Mouse (Mus musculus) left cerebral cortex, adult 8-10 months (tissue): ENCODE data around the gene Npm1. TPM values are rescaled to one million over a fixed set of nuclear protein-coding genes. Genes with fewer than 3 reads are reported as not detected.

ENCODE experiments used
- DNase-seq, 2 experiments: peaks; one replicate each; pipeline ENCODE4 v3.0.0; 2022; ENCODE audit warnings: low spot score in 2 of 2
- total RNA-seq, 4 experiments: library from RNA; stranded (reverse); gene quantifications; 2 replicates each; pipeline ENCODE4 v1.2.4; 2022

The Npm1 gene
- 100 to 1,000 TPM; 184 to 202 (median 195) TPM for total RNA-seq

DNA sequence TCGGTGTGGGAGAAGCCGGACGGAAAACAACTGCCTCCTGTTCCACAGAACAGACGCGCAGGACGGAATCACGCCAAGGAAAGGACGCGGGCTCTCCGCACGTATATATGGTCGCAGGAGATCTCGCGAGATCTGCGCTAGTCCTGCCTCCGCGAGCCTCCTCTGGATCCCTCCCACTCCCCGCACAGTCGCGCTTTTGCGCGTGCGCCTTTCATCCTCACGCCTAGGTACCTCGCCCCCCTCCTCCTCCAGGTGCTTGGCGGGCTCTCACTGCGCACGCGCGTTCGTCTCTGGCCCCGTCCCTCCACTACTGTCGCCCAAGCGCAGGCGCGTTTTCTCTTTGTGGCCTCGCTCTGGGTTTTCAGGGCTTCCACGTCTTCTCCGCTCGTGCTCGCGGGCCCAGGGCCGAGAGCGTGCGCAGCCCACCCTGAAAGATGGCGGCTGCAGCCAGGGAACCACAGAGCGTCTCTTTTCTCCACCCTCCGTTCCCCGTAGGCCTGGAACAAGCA lies at the start of gene Npm1:
Npm1 (minus strand) TSS at position 209 of the 509 bp plus-strand sequence.
- DNase-seq = peak; percentile 97 to 99

DNA sequence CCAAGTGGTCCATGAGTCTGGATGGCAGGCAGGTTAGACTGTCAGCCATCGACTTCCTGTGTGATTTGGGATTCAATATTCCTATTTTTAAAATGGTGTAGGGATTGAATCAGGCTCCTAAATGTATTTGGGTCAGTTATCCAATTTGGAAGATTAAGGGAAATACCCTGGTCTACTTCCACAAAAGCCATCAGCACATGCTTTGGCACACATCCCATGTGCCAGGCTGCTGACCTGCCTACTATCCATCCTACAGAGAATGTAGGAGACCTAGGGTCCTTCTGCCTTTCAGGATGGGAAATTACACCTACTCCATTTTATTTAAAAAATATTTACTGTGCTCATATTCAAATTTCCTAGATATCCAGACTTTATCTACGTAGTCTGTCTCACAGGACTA lies 44.4 kb upstream of the Npm1 start:
- DNase-seq = no peak

DNA sequence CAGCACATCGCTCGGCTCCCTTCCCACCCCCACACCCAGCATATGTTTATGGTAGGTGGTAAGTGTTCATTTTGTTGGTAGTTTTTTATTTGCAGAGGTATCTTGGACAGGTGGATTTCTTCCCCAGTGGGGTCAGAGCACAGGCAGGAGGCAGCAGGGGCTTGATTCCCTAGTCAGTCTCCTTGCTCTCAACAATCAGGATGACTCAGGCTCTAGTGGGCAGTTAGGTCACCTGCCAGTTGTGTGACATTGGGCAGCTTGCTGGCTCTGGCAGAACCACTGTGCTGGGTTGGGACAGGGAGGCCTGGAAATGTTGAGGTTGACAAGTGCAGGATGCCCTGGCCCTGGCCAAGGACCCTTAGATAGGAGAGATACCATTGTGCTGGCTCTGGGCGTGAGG lies 42.0 kb upstream of the Npm1 start:
- no peak for DNase-seq

DNA sequence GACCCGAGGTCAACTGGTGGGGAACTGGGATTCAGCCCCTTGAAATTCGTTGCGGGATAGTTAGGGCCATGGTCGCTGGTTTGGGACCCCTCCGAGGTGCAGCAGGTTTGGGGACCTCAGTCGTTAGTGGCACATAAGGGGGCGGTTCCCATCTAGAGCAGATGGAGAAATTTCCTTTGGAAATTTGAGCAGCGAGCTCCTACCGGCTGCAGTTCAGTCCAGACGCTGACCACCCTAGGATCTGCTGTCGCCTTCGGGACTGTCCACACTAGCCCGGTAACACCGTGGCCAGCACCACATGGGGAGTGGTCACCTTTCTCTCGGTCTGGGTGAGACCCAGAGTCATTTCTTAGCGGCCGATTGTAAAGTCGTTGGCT lies 41.3 kb upstream of the Npm1 start:
- no peak for DNase-seq

DNA sequence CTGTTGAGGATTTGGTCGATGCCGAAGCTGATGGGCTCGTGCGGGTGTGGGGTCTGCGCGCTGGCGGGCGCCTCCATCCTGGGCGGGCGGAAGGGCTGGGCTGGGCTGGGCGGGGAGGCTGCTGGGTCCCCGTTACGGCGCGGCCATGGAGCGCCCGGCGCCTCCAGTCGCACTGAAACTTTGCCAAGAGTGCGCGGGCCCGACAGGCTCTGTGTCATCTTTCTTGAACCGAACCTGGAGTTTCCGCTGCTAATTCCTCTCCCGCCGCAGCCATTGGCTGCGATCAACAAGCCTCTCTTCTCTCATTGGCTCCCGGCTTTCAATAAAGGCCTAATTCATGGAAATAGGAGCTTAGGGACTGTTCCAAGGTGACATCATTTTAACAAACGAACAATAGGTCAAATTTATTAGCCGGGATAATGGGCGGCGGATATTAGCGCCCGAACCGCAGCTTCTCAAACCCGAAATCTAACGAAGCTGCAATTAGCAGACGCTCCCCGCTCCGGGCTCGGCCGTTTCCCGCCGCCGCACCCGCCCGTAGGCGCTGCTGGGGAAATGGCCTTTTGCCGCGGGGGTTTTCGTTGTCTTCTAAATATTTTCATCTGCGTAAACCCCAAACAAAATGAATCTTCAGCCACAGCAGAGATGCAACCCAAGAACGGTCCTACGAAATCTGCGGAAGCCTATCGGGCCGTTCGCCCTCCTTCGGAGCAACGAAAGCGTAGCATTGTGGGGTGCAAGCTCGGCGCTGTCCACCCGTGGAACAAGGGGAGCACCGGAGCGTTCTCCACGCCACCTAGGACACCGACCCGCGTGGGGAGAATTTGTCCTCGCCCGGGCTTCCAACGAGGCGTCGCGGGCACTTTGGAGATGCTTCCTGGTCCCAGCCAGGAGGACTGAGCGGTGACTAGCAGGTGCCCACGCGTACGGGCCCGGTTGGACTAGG lies 40.6 kb upstream of the Npm1 start, which contains the start of gene Tlx3:
Tlx3 (minus strand) TSS at position 207 of the 946 bp plus-strand sequence.
- no peak for DNase-seq

DNA sequence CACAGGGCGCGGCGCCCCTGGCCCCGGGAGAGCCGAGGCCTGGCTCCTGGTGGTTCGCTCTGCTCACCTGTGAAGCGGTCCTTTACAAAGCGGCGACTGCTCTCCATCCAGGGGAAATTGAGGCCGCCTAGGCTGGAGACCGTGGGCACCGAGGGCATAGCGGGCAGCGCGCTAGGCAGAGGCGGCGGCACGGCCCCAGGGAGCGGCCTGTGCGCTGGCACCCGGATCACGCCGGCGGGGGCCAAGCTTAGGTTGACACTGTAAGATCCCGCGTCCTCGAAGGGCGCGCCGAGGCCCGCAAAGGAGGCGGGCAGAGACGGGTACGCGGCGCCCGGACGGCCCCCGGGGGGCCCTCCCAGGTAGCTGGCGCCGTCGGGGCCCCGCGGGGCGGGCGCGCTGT lies 40.0 kb upstream of the Npm1 start:
- no peak for DNase-seq

DNA sequence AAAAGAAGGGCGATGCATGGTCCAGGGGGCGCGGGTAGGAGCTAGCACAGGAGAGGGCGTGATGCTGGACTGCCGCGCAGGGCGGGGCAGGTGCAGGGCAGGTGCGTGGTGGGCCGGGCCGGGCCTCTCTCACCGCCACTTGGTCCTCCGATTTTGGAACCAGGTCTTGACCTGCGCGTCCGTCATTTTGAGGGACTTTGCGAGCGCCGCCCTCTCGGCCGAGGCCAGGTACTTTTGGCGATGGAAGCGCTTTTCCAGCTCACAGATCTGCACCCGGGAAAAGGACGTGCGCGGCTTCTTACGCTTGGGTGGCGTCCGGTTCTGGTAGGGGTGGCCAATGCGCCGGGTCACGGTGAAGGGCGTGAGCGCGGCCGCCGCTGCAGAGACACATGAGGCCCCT lies 39.3 kb upstream of the Npm1 start:
- DNase-seq = no peak

DNA sequence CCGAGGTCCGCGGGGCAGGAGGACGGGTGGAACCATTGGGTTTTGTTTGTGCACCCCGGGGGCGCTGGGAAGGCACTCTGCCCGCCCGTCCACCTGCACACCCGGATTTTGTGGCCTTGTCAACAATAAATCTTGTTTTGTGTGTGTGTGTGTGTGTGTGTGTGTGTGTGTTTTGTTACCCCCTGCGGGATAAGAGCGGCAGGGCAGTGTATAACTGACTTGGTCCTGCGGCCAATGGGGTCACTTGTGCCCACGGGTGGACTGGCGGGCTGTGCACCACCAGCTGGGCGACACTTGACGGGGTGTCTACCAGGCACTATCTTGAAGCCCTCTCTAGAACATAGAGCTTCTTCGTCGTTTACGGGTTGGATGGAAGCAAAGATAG lies 38.6 kb upstream of the Npm1 start:
- DNase-seq = no peak

DNA sequence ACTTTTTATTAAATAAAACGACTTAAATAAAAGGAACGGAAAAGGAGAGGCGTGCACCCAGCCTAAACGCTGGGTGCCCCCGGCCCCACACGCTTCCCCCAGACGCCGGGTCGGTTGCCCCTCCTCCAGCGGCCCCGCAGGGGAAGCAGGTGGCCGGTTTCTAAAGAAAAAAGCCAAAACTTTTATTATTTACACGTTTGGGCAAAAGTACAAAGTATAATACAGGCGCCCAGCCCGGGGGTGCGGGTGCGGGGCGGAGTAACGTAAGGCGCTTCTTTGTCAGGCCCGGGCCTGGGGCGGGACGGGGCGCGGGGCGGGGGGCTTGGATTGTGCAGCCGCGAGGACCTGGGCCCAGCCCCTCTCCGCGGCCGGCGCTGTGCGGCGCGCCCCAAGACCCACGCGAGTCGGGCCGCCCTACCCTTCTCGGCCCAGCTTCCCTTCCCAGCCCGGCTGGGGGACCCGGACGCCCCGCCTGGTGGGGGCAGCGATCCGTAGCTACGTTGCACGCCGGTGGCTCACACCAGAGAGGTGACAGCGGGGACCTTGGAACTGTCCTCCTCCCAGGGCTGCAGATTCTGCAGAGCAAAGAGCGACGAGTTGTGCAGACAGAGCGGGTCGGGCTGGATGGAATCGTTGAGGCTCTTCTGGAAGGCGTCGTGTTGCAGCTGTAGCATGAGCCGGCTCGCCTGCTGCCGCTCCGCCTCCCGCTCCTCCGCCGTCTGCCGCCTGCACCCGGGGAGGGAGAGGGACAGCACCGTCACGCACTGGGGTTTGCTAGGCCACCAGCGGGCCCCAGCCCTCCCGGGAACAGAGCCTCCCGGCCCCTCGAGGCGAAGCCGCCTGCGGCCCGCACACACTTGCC lies 38.0 kb upstream of the Npm1 start:
- DNase-seq = peak in 1 of 2 experiments; percentile 10

DNA sequence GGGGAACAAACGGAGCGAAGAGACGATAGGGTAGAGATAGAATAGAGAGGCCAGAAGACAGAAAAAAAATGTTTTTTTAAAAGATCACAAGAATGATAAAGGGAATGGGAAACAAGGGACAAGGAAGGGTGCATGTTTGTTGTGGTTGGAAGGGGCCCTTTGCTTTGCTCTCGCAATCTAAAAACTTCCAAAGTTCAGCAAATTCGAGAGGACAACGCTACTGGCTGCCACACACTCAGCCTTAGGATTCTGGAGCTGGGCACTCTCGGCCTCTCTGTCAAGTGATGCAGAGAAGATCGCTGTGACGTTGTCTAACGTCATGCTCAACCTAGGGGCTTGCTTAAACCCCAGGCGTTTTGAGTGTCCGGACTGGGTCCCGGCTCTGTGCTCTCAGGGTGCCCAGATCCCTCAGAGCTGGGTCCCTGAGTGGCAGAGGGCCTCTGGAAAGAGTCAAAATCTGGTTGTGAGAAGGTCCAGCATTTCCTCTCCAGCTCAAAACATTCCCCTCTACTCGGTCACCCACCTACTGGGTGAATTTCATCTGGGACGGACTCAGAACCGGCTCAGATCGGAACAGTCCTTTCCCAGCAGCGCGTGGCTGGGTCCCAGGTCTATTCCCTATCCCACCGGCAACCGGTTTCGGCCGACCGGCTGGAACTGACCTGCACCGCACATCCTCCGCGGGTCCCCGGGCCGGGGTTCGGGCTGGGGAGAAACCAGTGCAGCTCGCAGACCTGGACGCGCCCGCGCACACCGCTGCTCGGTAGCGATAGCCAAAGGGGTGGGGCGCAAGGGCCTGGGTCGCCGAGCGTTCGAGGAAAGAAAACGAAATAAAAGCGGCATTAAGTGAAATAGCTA lies 37.1 kb upstream of the Npm1 start:
- DNase-seq = peak in 1 of 2 experiments; percentile 6

DNA sequence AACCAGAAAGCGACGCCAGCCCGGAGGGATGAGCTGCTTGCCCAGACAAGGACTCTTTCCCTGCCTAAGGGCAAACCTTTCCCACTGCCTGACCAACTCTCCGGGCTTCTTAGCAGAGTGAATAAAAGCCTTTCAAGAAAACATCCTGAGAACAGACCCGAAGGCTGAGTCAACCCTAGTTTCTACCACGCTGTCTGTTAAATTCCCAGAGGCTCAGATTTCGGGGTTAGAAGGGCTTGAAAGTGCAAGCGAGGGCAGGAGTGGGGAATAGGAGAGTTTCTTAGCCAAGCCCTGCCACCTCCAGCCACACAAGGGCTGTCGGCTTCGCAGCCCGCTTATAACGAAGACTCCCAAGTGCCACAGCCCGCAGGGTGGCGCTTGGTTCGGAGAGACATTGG lies 36.1 kb upstream of the Npm1 start:
- no peak for DNase-seq

DNA sequence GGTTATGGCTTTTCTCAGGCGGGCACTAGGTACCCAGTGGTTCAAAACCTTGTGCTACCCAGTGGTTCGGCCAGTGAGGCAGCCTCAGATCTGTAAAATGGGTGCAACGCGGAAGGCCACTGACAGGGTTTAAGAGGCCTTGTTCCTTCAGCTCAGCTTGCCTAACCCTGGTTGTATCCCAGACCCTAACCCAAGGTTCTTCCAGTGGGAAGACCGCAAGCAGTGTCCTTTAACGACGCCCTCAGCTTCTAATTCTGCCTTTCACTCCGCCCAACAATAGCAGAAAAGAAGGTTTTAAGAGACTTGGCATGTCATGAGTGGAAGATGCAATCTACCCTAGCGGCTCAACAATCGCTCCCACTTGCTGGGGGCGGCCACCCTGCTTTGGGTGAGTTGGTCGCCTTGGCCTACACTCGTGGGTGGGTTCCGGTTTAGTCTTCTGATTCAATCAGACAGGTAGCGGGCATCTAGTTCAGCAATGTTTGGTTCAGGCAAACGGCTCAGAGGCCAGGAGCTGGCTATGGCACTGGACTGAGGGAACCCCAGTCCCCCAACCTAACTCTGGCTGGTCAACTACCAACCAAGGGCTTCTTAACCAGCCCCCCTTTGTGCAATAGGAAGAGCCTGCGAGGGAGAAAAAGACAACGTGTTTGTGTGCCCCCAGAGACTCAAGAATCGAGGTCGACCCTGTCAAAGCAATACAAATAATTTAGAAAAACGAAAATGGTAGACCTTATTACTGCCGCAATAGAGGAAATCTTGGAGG lies 35.5 kb upstream of the Npm1 start:
- DNase-seq = no peak

DNA sequence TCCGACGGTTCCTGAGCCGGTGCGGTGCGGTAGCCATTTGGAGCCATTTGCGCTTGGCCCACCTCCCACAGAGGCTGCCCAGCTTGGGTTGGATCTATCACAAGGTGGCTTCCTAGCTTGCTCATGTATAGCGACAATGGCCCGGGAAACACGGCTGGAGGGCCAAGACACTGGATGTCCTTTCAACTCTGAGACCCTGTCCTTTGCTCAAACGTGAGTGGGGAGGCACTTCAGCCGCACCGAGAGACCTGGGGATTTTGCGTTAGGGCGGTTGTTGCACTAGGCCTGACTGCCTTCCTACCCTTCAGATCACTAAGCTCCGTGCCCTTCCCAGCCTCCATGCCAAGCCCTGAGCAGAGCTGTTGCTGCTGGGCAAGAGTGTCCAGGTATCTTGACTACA lies 34.7 kb upstream of the Npm1 start:
- DNase-seq = no peak

DNA sequence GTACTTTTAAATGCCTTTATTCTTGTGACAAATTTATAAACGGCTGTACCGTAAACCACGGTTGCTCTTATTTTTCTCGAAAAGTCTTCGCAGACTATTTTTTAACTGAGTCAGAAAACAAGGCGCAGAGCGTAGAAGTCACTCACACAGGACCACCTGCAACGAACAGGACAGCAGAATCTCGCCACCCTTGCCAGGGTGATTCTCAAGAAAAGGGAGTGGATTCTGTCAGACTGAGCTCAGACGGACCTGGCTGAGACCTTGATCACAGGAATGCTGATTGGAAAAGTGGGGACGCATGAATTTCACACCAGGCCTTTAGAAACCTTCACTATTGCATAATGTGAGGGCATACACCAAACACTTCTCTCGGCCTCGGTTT lies 34.1 kb upstream of the Npm1 start:
- no peak for DNase-seq

DNA sequence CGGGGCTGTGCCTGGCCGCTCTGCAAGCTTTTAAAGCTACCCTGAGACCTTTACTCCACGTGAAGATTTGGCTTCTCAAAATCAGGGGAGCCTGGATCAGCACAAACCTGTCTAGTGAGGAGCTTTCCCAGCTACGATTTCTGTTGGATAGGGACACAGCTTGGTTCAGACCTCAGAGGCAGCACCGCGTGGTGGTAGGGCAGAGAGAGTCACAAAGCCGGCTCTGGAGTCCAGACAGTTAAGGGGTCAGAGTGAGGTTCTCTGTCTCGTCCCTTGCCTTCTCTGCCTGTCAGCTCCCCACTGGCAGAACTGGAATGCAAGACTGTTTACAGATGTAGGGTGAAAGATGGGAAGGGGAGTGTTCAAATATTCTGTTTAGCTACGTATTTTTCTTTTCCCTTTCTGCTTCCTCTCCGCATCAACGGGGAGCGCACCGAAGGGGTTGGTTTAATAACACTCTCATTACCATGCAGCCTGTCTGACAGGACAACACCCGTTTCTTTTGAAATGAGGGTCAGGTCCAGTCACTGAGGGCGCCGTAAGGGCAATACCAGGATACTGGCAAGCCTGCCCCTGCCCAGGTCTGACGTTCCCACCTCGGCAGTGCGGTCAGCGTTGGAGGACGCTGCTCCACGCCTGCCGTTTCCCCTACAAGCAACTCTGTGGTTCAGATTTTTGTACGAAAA lies 33.6 kb upstream of the Npm1 start:
- DNase-seq = no peak

DNA sequence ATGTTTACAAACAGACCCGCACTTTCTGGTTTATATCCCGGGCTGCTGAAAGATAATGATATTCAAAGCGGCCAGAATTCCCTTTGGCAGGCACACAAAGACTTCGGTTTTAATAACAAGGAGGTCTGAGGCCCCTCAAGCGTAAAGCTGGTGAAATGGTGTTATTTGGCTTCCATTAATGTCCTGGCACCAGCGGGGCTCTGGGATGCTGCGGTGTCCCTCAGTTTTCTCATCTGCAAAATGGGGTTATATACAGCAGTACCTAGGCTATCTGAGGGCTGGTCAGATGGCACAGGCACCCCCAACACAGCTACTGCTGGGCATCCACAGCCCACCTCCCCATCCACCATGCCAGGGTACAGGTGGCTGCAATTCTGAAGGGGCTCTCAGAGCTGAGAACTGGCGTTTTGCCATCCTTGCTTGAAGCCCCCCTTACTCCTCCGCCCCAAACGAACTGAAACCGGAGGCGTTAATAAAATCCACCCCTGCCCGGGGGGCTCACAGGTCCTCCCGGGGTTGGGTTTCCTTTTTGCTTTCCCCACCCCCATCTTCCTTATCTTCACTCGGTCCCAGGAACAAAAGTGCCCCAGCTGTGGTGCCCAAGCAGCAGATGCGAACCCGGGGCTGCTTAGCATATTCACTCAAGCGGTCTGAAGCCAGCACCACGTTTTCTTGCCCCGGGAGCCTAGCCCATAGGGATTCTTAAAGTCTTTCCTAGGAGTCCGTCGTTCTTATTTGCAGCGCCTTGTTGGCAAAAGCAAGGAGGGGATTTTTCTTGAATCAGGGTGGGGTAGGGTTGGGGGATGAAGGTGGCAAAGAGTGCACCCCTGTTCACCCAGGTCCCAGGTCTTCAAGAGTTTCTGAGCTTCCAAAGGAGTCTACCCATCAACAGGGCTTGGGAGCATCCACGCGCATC lies 32.8 kb upstream of the Npm1 start:
- DNase-seq = no peak

DNA sequence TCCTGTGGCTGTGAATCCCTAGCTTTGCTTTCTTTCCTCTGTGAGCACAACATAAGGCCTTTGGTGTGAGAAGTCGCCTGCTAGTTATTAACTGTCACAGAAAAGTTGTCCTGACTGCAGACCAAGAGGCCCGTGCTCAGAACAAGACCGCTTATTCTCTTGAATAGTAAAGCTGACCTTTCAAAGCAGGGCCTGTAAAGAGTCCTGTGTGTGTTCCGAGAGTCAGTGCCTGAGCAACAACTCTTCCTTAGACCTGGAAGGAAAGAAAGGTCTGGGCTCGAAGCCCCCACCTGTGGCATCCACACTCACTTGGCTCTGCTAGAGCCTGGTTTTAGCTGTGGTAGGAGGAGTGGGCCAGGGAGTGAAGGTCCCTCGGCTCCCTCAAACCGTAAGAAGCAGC lies 32.1 kb upstream of the Npm1 start:
- no peak for DNase-seq

DNA sequence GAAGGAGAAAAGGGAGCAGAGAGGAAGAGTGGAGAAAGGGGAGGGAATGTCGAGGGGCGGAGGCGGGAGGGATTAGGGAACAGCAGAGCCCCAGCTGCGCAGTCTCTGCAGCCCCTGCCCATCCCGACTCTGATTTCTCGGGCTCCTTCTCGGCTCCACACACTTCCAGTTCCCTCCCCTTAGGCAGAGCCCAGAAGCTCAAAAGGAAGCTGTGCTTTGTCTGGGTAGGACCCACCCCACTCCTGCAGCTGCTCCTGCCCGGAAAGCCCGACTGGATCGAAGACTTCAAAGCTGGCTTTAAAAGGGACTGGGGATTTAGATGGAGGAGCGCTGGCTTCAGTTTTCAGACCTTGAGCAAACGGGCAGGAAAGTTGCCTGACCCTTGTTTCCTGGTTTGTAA lies 30.7 kb upstream of the Npm1 start:
- DNase-seq = no peak

DNA sequence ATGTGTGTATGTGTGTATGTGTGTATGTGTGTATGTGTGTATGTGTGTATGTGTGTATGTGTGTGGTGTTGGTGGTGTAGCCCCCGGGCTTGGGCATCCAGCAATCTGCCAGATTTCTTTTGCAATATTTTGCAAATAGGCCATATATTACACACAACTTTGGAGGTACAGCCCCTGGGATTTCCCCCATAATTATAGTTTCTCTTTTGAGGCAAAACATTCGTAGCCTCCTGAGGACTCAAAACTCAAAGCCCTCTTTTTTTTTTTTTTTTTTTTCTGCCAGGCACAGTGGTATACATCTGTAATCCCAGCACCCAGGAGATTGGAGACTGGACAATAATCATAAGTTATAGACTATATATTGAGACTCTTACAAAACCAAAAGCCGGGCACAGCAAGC lies 18.8 kb upstream of the Npm1 start:
- DNase-seq = no peak
